Mouse (Mus musculus): ENCODE results near the gene Wap. TPM values are rescaled to one million over a fixed set of nuclear protein-coding genes. Genes with fewer than 3 reads are reported as not detected.
"Not testable (repeated sequence)": the region's sequence is repeated elsewhere in the genome, so short reads cannot be mapped to it uniquely, and the experiment has no call there.

Gene Wap
- not detected for total RNA-seq (2022)

DNA sequence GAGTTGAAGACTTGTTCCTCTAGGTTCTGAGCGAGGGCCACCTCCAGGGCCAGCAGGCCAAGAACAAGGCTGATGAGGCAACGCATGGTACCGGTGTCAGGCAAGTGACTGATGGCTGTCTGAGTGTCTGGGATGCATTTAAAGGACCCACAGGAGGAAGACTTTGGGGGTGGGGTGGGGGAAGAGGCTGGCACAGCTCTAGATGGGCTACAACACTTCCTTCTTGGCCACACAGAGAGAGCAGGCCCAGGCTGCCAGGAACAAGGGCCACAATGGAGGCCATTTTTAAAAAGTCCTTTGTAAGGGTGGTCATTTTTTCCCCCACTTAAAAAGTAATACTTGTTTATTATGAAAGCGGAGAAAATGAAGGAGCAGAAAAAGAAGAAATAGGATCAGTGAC, at the start of gene Wap:
TSS of gene Wap (minus strand) at position 101 of the 400 bp plus-strand sequence.
- no peak for DNase-seq

DNA sequence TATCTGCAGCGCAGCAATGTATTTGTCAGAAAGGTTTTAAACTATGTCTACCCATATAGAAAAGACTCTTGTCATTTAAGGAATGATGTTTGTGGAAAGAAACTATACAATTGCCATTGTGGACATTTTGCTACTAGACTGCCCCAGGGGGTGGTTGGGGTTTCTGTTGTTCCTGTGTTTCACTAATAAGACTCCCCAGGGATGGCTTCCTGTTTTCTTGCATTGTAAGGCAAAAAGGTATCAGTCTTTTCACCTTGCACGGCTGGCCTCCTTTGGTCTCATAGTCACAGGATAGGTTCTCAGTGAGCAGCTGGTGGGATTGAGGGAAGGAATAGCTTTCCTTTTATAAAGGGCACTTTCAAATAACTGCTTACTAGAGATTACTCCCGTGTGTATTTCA, 46.3 kb upstream of the Wap start:
- DNase-seq: no peak

DNA sequence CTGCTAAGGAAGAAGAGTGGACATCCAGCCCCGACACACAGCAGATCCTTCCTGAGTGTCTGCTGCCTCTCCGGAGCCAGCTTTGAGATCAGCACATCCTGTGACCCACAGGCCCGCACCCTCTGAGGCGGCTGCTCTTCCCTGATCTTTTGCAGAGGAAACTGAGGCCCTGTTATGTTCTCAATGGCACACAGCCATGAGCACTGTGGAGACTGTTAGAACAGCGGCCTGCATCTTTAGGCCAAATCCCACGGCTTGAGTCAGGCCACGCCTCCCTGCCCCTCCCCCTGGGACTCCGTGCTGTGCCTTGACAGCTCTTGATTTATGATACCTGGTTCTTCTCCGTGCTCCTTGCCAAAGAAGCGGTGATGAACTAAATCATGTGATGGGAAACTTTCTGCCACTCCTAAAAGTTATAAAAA, 42.0 kb upstream of the Wap start:
- DNase-seq: peak; percentile 77

DNA sequence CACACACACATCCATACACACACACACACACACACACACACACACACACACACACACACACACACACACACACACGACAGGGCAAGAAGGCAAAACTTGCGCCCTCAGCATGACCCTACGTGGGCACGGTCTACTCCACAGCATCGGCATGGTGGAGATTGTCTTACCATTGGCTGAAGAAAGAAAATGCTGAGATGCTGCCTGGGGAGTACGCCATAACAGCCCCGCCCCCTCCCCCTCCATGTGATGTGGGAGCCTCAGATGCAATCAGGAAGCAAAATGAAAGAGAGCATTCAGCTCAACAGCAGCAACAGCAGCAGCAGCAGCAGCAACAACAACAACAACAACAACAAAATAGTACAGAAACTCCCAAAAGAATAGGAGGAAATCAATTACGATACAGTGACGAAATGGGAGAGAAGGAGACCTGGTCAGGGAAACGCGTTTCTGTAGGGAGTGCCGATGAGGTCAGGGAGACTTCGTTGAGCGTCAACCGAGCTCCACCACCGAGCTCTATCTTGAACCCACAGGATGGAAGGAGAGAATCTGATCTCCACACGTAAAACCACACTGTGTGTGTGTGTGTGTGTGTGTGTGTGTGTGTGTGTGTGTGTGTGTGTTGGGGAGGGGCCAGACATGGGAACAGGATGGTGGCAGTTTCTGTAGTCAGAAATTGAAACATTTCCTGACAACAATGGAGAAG, 41.4 kb upstream of the Wap start:
- DNase-seq: no peak

DNA sequence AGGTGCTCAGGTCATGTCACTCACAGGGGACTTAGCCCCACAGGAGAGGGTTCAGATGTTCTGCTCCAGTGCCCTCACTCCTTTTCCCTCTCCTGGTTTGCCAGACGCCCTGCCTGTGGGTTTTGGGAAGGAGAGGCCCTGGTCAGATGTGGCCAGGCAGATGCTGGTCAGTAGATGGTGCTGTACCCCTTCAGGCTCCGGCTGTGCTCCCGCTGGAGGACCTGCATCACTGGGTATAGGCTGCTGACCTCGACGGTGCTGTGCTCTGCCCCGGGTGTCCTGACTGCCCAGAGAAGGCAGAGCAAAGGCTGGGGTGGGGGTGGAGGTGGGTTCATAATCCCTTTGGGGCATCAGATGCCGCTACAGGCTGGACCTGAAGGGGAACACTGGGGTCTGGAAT, 39.1 kb upstream of the Wap start:
- no peak for DNase-seq

DNA sequence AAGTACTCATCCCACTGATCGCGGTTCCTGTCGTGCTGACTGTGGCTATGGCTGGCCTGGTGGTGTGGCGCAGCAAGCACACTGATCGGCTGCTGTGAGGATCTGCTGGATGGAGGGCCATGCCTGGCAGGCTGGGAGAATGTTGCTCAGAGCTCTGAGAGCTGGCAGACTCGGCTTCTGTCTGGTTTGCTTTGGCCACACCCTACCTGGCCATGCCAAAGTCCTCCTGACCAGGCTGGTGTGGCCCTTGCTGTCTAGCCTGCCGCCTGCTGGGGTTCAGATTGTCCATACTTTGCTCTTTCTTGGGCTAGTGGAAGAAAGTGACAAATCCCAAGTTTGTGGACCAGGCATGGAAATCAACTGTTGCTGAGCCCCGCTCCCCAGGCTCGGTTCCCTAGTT, 38.2 kb upstream of the Wap start:
- DNase-seq: no peak

DNA sequence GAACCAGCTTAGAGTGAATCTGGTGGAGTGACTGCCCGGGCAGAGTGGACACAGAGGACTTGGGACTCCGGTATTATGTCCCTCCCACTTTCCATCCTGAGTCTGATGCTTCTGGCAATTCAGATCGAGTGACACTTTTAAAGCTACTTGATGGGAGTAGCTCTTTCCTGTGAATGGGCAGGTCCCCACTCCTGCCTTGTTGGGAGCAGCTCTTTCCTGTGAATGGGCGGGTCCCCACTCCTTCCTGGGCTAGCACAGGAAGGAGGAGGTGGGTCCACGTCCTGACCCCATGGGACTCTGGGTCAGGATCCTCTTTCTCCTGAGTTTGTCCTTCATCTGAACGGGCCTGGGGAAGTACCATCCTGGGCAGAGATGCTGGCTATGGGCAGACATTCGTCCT, 37.0 kb upstream of the Wap start:
- peak; percentile 30 for DNase-seq

DNA sequence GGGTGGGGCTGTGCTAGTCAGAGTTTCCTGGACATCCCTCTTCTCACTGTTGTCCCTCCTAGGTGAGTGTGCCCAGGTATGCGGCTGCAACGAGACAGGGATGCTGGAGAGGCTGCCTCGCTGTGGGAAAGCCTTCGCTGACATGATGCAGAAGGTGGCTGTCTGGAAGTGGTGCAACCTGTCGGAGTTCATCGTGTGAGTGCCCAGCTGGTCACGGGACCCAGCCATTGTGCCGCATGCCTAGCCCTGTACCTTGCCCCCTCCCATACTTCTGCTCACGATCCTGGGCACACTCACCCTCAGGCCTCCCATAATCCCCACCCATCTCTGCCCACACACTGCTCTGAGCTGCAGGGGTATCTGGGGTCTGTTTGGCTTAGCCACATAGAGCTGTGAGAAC, 36.3 kb upstream of the Wap start:
- no peak for DNase-seq

DNA sequence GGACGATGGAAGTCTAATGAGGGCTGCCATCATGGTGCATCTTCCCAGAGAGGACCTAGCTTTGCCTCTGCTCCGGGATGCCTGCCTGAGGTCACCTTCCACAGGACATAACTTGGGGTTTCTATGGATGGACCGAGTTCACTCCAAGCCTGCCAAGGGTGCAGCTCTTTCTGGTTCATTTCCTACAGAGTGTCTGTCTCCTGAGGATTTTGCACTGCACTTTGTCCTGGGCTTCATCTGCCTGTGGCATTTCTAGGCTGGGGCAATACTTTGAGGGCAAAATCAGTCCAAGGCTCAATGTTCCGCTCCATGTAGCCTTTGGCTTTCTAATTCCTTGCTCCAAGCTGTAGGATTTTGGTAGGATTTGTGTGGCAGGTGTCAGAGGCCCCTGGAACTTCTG, 32.4 kb upstream of the Wap start:
- DNase-seq: no peak

DNA sequence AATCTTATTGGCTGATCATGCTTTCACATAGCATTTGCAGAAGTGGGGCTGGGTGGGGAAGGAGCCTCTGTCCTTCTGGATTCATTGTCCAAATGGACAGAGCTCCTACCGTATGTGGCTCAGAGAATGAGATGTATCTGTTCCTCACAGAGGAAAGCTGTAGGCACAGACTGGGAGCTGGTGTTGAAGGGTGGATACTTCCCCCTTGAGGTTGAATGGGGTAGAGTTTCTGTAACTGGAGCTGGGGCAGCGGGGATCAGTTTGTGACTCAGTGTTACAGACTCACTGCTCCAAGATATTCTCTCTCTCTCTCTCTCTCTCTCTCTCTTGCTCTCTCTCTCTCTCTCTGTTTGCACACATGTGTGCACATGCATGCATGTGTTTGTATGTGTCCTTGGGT, 31.6 kb upstream of the Wap start:
- DNase-seq: no peak

DNA sequence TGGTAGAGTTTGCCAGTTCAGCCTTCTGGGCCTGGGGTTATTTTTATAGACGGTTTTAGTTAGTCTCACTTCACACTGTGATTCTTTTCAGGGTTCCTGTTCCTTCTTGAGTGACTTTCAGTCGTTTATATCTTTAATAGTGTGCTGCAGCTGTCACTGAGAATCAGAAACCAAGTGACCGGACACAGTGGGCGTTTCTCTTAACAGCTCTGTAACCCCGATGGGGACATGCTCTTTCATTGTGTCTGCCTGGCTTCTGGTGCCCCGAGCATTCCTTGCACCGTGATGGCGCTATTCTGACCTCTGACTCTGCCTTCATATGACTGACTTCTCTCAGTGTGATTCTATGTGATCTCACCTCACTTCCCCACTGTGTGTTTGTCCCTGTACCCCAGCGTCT, 30.6 kb upstream of the Wap start:
- no peak for DNase-seq

DNA sequence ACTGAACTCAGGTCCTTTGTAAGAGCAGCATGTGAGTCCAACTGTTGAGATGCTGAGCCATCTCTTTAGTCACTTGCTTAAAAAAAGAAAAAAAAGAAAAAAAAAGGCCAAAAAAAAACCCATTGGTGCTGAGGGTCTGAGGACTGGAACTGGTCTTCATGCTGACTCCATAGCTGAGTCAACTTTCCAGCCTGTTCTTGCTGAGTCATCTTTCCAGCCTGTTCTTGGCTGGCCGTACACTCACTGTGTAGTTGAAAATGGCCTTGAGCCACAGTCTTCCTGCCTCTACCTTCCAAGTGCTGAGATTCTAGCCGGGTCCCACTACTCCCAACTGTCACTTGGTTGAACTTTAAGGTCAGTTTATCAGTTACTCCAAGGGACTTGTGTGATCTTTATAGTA, 28.2 kb upstream of the Wap start:
- no peak for DNase-seq

DNA sequence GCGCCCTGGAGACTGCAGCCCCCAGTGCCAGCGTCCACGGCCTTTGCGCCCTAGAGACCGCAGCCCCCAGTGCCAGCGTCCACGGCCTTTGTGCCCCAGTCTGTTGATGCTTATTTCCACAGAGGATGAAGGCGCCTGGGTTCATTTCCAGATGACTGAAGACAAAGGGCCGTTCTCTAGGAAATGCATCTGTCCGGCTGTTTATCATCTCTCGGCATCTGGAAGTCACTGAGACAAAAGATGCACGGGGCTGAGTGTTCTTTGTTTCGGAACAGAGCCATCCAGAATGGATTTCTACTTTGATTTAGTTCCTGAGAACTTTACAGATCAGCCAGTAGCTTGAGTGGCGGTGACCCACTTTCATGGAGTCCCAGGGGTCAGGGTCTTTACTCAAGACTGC, 22.8 kb upstream of the Wap start:
- DNase-seq: no peak

DNA sequence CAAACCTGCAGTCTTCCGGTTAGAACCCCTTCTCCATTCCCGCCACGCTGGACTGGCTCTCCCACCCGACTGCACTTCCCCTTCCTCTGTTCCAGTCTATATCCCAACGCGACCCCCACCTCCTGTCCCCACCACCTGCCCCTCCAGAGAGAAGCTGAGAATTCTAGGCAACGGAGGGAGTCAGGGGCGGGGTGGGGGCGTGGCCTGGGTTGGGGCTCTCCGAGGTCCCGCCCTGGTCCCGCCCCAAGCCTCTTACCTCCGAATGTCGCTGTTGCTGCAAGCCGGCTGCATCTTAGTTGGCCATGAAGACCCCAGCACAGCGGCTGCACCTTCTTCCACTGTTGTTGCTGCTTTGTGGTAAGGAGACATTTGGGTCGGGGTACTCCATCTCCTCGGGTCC, 19.8 kb upstream of the Wap start, which contains the start of gene Ramp3:
TSS of gene Ramp3 (plus strand) at position 251 of the 400 bp plus-strand sequence.
- no peak for DNase-seq

DNA sequence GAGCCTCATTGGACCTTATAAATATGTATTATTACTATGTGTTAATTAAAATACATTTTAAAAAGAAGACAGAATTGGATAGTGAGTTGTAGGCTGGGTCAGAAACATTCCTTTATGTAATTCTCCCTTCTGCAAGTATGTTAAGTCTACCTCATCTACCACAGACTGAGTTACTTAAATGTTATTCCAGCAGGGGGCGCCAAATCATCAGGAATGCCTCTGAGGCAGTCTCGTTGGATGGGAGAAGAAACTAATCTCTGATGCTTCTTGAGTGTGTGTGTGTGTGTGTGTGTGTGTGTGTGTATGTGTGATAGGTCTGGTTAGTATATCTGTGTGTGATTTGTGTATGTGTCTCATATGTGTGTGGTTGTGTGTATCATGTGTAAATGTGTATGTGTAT, 16.5 kb upstream of the Wap start:
- peak; percentile 49 for DNase-seq

DNA sequence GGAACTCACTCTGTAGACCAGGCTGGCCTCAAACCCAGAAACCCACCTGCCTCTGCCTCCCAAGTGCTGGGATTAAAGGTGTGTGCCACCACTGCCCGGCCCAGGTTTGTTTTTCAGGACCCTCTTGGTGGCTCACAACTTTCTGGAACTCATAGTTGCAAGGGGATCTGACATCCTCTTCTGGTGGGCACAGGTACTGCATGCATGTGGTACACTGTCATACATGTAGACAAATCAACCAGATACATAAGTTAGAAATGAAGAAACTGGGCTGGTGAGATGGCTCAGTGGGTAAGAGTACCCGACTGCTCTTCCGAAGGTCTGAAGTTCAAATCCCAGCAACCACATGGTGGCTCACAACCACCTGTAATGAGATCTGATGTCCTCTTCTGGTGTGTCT, 14.5 kb upstream of the Wap start:
- DNase-seq: not testable (repeated sequence)

DNA sequence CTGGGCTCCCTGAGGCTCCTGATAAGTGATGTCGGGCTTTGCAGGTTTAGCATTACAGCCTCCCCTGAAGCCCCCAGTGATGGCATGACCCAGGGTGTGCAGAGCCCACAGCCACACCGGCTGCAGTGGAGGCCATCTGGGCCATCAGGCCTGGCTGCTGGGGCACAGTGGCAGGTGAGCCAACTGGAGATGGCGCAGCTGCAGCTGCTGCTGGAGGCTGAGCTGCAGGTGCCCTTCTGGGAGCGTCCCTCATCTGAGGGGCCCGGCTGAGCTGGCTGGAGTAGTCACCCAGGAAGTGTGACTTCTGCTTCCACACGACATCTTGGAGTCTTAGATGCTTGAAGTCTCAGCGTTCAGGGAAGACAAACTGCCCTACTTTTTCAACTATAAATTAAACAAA, 12.1 kb upstream of the Wap start:
- no peak for DNase-seq

DNA sequence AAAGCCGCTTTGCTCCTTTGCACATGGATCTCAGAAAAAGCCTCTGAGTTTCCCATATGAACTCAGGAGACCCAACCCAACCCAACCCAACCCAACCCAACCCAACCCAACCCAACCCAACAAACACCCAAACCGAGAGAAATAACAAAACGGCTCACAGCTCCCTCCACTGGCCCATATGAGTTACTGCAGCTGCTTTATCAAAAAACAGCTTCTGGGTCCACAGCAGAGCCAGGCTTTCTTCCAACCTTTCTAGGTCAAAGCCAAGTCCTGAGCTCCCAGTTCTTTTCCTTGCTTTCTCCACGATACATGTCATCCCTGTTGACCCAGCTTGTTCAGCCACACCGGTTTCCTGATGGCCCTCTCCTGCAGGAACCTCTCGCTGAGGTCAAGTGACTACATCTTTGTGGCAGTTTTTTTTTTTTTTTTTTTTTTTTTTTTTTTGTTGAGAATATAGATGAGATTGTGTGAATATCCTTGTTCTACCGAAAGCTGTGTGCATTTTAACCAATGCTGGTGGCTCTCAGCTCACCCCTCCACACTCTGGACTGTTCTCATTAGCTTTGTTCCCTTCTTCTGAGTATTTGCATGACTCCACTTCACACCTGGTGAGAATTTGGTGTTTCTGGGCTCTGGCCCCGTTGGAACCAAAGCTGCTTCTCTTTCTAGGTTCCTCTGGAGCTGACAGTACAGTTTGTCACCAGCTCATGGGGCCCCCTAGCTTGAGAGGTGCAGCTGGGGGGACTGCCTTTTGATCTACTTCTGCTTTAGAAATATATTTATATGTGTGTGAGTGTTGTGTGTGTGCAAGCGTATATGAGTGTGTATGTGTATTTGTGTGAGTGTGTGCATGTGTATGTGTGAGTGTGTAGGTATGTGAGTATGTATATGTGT, 9.6 kb upstream of the Wap start:
- DNase-seq: no peak

DNA sequence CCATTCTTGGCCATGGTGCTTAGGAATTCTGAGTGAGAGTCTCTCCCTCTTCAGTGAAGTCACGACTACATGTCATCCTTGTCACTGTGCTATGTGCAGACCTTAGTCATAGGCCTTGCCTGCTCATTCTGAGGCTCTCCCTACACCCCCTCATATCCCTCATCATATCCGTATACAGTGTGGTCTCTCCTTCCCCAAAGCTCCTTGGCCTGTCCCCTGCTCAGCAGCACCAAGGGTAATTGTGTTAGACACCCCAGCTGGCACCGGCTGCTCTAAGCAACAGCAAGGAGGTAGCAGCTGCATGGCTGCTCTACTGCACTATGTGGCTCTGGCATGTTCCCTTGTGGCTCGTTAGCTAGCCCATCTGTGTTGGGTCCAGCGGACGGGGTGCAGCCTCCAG, 6.1 kb upstream of the Wap start:
- no peak for DNase-seq

DNA sequence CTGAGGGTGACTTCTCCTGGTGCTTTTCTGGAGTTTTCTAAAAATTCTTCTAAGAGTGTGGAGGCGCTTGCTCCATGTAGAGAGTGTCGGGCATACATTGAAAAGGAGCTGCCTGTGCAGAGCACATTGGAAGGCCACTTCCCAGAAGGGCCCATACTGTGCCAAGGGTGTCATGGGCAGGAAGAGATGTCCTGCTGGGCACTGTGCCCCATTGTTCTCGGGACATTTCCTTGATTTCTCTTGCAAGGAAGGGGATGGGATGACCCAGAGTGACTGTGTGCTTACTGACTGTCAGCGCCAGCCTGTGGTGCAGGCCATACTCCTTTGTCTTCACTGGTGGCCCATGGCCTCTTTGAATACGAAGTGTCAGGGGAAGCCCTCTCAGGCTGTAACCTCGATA, 635 bp upstream of the Wap start:
- DNase-seq: no peak

DNA sequence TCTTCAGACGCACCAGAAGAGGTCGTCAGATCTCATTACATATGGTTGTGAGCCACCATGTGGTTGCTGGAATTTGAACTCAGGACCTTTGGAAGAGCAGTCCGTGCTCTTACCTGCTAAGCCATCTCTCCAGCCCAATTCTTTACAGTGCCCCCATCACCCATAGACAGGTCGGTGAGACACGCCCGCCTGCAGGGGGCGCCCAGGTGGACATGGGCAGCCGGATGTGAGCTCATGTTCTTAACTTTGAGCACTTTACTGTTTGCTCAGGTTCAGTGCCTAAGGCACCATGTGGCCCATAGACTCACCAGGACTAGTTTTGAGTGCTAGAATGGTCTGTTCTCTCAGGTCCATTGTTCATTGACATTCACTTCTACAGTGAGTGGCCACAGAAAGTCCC, 2.3 kb downstream of the Wap start:
- no peak for DNase-seq

DNA sequence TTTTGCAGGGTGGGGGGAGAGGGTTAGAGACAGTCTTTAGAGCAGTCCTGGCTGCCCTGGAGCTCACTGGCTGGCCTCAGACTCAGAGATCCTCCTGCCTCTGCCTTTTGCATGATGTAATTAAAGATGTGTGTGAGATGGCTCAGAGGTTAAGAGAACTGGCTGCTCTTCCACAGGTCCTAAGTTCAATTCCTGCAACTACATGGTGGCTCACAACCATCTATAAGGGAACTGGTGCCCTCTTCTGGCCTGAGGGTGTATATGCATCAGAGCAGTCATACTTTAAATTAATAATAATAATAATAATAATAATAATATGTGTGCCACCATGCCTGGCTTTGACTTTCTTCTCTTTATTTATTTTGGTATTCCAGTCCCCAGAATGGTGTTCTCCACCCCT, 8.8 kb downstream of the Wap start:
- no peak for DNase-seq

DNA sequence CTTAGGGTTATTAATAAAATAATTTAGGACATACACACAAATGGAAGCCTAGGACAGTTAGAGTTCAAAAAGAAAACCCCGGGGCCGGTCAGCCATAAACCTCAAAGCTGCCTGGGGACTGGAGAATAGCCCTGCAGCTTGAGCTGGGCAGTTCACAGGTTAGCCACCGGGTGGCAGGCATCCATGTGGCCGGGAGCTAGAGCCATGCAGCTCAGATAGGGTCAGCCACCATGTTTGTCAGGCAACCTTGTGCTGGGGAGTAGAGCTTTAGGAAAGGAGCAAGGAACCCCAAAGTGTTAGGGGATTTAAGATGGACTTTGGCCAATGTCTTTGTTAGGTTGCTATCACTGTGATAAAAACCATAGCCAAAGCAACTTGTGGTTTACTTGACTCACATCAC, 9.9 kb downstream of the Wap start:
- DNase-seq: no peak

DNA sequence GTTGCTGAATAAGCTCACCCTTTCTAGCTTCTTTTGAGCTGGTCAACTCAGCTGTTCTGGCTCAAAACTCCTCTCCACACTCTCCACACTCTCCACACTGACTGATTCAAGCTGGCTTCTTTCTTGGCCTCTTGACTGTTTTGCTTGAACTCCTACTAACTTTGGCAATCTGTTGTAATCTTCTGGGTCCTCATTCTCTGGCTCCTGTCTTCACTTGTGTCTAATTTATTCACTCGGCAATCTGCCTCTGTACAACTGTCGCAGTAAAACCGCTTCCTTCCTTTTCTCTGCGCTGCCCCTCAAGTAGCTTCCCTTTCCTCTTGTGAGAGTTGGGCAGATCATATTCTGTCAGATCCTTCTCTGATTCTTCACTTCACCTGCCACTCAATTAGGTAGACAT, 10.7 kb downstream of the Wap start:
- no peak for DNase-seq

All from adrenal gland, adult 8-10 months (tissue).